14 mouse cellular contexts compared by ENCODE assay signal in genomic region chr2:138040302-138040701, GRCm38 (mm10).
A peak's percentile ranks its signal among the peaks of the same experiment; 100 is the strongest.
DNase-seq lines count a peak whose midpoint lies in the region; ATAC-seq and TF ChIP-seq lines count a peak whose summit lies in the region.
"Had no signal": no experiment of that assay in that cellular context is flagged by ENCODE, and none has a peak within 500 bp of the region (broad histone marks: within the 10 kb centered on the region; RNA-seq: fewer than 3 reads in every experiment).

No protein-coding gene starts in this region.

- H3K4me1 ChIP-seq in intestine, embryonic 14.5 days (replicated peaks; ENCODE audit: control insufficient read depth, insufficient read depth, low read length): no peaks in the 10 kb centered on the region
- H3K4me1 ChIP-seq in intestine, postnatal 0 days (replicated peaks; ENCODE audit: control insufficient read depth, insufficient read depth, low read length): no peaks in the 10 kb centered on the region
- H3K4me1 ChIP-seq in kidney, embryonic 16.5 days (ENCODE audit: insufficient read depth, low read length): no peaks in the 10 kb centered on the region
- H3K4me1 ChIP-seq in neural tube, embryonic 15.5 days: no peaks in the 10 kb centered on the region
- H3K4me1 ChIP-seq: hindbrain, embryonic 15.5 days; midbrain, embryonic 15.5 days had no signal

- intact Hi-C loops in left cerebral cortex, postnatal 25 days (cut with DNase I): no loop called here

- peak overlapping the region; percentile 43; the same call in 1 of the 2 replicates for H3K27ac ChIP-seq in intestine, embryonic 14.5 days (ENCODE audit: low read depth)
- H3K27ac ChIP-seq in intestine, postnatal 0 days (ENCODE audit: low read depth, low read length): no peak overlapping the region
- H3K27ac ChIP-seq in kidney, embryonic 16.5 days (ENCODE audit: low read length): peak overlapping the region; percentile 34
- H3K27ac ChIP-seq in neural tube, embryonic 15.5 days (replicated peaks): no peak overlapping the region
- H3K27ac ChIP-seq: hindbrain, embryonic 15.5 days; midbrain, embryonic 15.5 days had no signal

- H3K27me3 ChIP-seq in intestine, embryonic 14.5 days (replicated peaks; ENCODE audit: control insufficient read depth, insufficient read depth, low read length): no peaks in the 10 kb centered on the region
- no peaks in the 10 kb centered on the region for H3K27me3 ChIP-seq in intestine, postnatal 0 days (replicated peaks; ENCODE audit: control insufficient read depth, insufficient read depth, low read length)
- H3K27me3 ChIP-seq in kidney, embryonic 16.5 days (ENCODE audit: insufficient read depth, low read length): no peaks in the 10 kb centered on the region
- H3K27me3 ChIP-seq in neural tube, embryonic 15.5 days (replicated peaks): no peaks in the 10 kb centered on the region
- H3K27me3 ChIP-seq: hindbrain, embryonic 15.5 days; midbrain, embryonic 15.5 days had no signal

- no peaks in the 10 kb centered on the region for H3K9me3 ChIP-seq in intestine, embryonic 14.5 days (ENCODE audit: control insufficient read depth, low read length)
- no peaks in the 10 kb centered on the region for H3K9me3 ChIP-seq in intestine, postnatal 0 days (ENCODE audit: control insufficient read depth)
- H3K9me3 ChIP-seq in kidney, embryonic 16.5 days (ENCODE audit: low read length): no peaks in the 10 kb centered on the region
- H3K9me3 ChIP-seq in neural tube, embryonic 15.5 days (replicated peaks): no peaks in the 10 kb centered on the region
- H3K9me3 ChIP-seq: hindbrain, embryonic 15.5 days; midbrain, embryonic 15.5 days had no signal

- TF ChIP-seq CTCF in intestine, postnatal 0 days (IDR thresholded peaks at IDR 0.05; ENCODE audit: low read depth): no peak

- 0 out of 2 replicates have a peak, but pooled peaks have one; percentile 40 for ATAC-seq in intestine, embryonic 14.5 days (replicated peaks; ENCODE audit: low FRiP score, low TSS enrichment, low read depth)
- ATAC-seq in intestine, postnatal 0 days: no peak
- ATAC-seq in kidney, embryonic 16.5 days (ENCODE audit: low FRiP score, low TSS enrichment): peak; percentile 87
- no peak for ATAC-seq in neural tube, embryonic 15.5 days (ENCODE audit: low FRiP score)
- ATAC-seq: activated CD4-positive, CD25-positive, alpha-beta regulatory T cell, adult 4 months; midbrain, embryonic 15.5 days had no signal

- H3K9ac ChIP-seq in intestine, embryonic 14.5 days (ENCODE audit: low read length): no peak overlapping the region
- no peak overlapping the region for H3K9ac ChIP-seq in intestine, postnatal 0 days (ENCODE audit: low read depth, low read length)
- no peak overlapping the region for H3K9ac ChIP-seq in kidney, embryonic 16.5 days (replicated peaks; ENCODE audit: low read length)
- no peak overlapping the region for H3K9ac ChIP-seq in neural tube, embryonic 15.5 days (replicated peaks)
- H3K9ac ChIP-seq: hindbrain, embryonic 15.5 days; midbrain, embryonic 15.5 days had no signal

- DNase-seq in intestine, embryonic 14.5 days (ENCODE audit: low spot score): no peak
- DNase-seq in heart, adult 8-10 months (ENCODE audit: low spot score): peak; percentile 54
- peak; percentile 65 for DNase-seq in lung, postnatal 36 days
- no peak for DNase-seq in left cerebral cortex, postnatal 25 days (ENCODE audit: low spot score in 2 of 2)
- no peak for DNase-seq in adrenal gland, postnatal 4 days (ENCODE audit: low spot score in 2 of 2)
- DNase-seq: cerebellum, adult 8-10 months; left cerebral cortex, postnatal 4 days; thymus, postnatal 14 days had no signal

- H3K36me3 ChIP-seq in intestine, embryonic 14.5 days (ENCODE audit: control insufficient read depth, insufficient read depth, low read length): no peaks in the 10 kb centered on the region
- no peaks in the 10 kb centered on the region for H3K36me3 ChIP-seq in intestine, postnatal 0 days (ENCODE audit: control insufficient read depth, insufficient read depth)
- no peaks in the 10 kb centered on the region for H3K36me3 ChIP-seq in kidney, embryonic 16.5 days (ENCODE audit: insufficient read depth, low read length)
- no peaks in the 10 kb centered on the region for H3K36me3 ChIP-seq in neural tube, embryonic 15.5 days
- H3K36me3 ChIP-seq: hindbrain, embryonic 15.5 days; midbrain, embryonic 15.5 days had no signal

- H3K4me2 ChIP-seq in intestine, embryonic 14.5 days (ENCODE audit: low read length): no peak overlapping the region
- no peak overlapping the region for H3K4me2 ChIP-seq in intestine, postnatal 0 days (replicated peaks; ENCODE audit: low read depth)
- no peak overlapping the region for H3K4me2 ChIP-seq in kidney, embryonic 16.5 days (replicated peaks; ENCODE audit: low read depth, low read length)
- no peak overlapping the region for H3K4me2 ChIP-seq in neural tube, embryonic 15.5 days
- H3K4me2 ChIP-seq: hindbrain, embryonic 15.5 days; midbrain, embryonic 15.5 days had no signal

- no peak overlapping the region for H3K4me3 ChIP-seq in intestine, embryonic 14.5 days (ENCODE audit: low read depth, low read length)
- H3K4me3 ChIP-seq in intestine, postnatal 0 days (ENCODE audit: low read depth, low read length): no peak overlapping the region
- H3K4me3 ChIP-seq in kidney, embryonic 16.5 days (ENCODE audit: low read length): no peak overlapping the region
- H3K4me3 ChIP-seq in neural tube, embryonic 15.5 days (replicated peaks): no peak overlapping the region
- H3K4me3 ChIP-seq: hindbrain, embryonic 15.5 days; midbrain, embryonic 15.5 days had no signal

- 52% methylated on average over 5 of the region's 5 CpGs for WGBS in intestine, embryonic 14.5 days
- WGBS in intestine, postnatal 0 days: 67% methylated on average over 5 of the region's 5 CpGs
- 49% methylated on average over 5 of the region's 5 CpGs for WGBS in kidney, embryonic 16.5 days
- WGBS in neural tube, embryonic 15.5 days: 82% methylated on average over 5 of the region's 5 CpGs

Comparison
In these comparisons a context has a peak if more than half of its experiments do, and no peak if none do; other contexts are left out.
1. ATAC-seq: peak in intestine, embryonic 14.5 days (single experiment) and kidney, embryonic 16.5 days (single experiment); none in intestine, postnatal 0 days (single experiment) and neural tube, embryonic 15.5 days (single experiment).
2. H3K27ac ChIP-seq: peak in intestine, embryonic 14.5 days (single experiment) and kidney, embryonic 16.5 days (single experiment); none in intestine, postnatal 0 days (single experiment) and neural tube, embryonic 15.5 days (single experiment).
3. DNase-seq: peak in heart, adult 8-10 months (single experiment) and lung, postnatal 36 days (single experiment); none in intestine, embryonic 14.5 days (single experiment), left cerebral cortex, postnatal 25 days (0 of 2) and adrenal gland, postnatal 4 days (0 of 2).